Mouse (Mus musculus) adrenal gland (tissue): ENCODE measurements around the gene Ccdc182.

ENCODE experiments used
- intact Hi-C: fragments of 180-260 bp; cut with DNase I; formaldehyde crosslinking; loops from one replicate; pipeline ENCODE4 v1.15.1; 2025
- long read RNA-seq, 2 experiments: library from polyadenylated mRNA; unstranded; transcript quantifications; one replicate each; pipeline ENCODE4 v2.0.0; 2020; ENCODE audit warnings: borderline replicate concordance in 1 of 2; ENCODE audit not compliant: insufficient replicate concordance in 1 of 2

Gene Ccdc182
- long read RNA-seq, experiment 1 = 0 reads
- long read RNA-seq, experiment 2 = 0 reads

- intact Hi-C loops = loop anchor here (10.0 kb wide), 1 partner anchor 431 kb away; no protein-coding TSS in a partner anchor
These were observed at the start of gene Ccdc182 for GRCm38 (mm10) chr11:88293631-88294393. Gene Ccdc182 (plus strand): TSS chr11:88294058.

GRCm38 (mm10) chr11:88245581-88246170 is 48.2 kb upstream of the Ccdc182 start:
- intact Hi-C loops = no loop called here

DNA sequence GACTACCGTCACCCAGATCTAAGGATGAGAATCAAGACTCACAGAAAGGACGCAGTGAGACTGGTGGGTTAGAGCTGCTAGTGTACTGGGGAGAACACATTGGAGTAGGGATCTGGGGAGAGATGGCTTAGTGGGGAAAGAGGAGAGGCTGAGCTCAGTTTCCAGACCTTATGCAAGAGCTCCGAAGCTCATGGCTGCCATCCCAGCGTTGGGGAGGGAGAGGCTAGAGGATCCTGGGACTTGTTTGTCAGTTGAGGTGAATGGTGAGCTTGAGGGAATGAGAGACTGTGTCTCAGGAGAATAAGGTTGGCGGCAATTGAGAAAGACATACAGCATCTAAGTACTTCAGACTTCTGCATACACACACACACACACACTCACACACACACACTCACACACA is 45.2 kb upstream of the Ccdc182 start:
- intact Hi-C loops = no loop called here

DNA sequence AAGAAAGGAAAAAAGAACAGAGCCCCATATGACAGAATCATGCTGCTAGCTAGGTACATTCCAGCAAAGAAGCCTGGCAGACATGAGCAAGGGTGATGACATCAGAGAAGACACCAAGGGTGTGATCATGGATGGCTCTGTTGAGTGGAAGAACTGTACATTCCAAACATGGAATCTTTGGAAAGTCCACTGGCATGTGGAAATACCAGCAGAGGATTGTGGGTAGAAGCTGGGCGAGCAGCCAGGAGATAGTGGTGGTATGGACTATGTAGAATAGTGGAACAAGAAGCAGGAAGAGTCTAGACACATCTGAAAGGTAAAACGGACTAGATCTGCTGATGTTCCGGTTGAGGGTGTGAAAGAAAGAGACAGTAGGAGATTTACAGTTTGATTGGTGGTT is 43.3 kb upstream of the Ccdc182 start:
- intact Hi-C loops = loop anchor here (5.0 kb wide), 2 partner anchors 162 to 477 kb away; no protein-coding TSS in a partner anchor

DNA sequence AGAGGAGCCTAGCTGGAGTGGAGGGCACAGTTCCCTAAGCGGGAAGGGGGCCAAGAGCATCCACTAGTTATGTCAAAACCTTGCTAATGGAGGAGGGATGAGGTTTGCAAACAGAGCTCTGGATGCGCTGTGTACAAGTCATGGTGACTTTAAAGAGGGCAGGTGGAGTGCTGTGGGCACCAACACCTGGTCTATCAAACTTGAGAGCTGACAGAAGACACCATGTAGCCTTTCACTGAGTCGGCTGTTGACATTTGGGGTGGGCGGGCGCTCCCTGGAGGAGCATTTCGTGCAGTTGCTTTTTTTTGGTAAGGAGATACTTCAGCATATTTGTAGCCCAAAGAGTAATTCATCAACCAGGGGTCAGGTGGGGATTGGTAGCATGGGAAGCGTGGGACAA is 42.6 kb upstream of the Ccdc182 start:
- intact Hi-C loops = loop anchor here (5.0 kb wide), 2 partner anchors 161 to 476 kb away; no protein-coding TSS in a partner anchor

DNA sequence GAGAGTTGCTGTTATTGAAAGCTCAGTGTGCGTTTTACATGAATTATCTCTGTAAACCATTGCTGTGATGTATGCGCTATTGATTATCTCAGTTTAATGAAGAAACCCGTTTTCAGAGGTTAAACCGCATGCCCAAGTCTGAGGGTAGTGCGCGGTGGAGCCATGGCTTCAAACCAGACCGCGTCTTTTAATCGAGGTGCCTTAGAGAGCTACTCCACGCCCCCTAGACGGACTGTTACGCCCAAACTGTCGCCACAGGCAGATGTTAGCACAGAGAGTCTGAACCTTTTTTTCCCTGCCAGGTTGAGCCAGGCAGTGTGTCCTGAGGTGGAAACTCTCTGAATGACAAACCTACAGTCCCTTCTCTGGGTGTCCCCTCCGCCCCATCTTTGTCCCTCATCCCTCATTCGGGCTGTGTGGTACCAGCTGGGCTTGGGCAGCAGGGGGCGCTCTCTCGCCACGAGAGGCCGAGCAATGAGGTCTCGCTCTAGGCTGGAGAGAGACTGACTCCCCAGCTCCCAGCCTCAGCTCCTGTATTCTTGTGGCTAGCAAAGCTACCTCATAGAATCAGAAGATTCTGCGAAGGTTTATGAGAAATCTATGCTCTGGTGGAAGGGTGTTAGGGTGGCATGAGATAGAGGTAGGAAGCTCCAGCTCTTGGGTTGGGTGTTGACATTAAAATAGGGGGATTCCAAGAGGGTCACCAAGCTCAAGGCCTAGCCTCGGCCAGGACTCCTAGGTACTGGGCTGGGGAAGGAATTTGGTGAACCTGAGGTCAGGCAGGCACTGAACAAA is 41.7 kb upstream of the Ccdc182 start:
- intact Hi-C loops = loop anchor here (2.0 to 5.0 kb wide), 3 partner anchors 160 to 571 kb away; no protein-coding TSS in a partner anchor

DNA sequence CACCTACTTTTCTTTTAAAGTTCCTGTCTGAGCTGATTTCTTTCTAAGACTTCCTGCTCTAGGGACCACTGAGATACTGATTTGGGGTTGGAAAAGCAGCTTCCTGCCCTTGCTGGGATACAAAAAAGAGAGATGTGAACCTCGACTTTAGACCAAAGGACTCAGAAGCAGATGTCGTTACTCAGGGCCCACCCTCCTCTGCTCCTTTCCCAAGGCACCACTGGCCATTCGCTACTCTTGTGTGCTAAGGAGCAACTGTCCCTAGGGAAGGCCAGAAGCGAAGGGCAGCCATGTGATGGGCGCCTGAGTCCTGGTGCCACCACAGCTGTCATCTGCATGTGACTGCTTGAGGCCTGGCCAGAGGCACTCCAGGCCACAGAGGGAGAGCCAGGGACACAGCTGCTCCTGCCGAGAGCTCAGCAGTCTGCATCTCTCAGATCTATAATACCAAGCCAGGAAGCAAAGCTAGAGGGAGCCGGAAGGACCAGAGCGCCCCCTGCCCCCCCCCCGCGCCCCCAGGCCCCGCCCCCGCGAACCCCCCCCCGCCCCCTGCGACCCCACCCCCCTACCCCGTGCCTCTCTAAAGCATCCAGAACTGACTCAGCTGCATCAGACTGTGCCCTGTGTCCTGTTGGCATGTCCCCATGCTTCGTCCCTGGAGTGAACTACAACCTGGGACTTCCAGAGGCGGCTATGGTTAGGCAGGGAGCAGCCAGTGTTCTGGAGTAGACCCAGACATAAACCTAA is 40.9 kb upstream of the Ccdc182 start:
- intact Hi-C loops = loop anchor here (2.0 to 5.0 kb wide), 3 partner anchors 159 to 570 kb away; no protein-coding TSS in a partner anchor

GRCm38 (mm10) chr11:88253514-88254167 is 40.2 kb upstream of the Ccdc182 start:
- intact Hi-C loops = loop anchor here (2.0 to 5.0 kb wide), 3 partner anchors 159 to 569 kb away; no protein-coding TSS in a partner anchor

DNA sequence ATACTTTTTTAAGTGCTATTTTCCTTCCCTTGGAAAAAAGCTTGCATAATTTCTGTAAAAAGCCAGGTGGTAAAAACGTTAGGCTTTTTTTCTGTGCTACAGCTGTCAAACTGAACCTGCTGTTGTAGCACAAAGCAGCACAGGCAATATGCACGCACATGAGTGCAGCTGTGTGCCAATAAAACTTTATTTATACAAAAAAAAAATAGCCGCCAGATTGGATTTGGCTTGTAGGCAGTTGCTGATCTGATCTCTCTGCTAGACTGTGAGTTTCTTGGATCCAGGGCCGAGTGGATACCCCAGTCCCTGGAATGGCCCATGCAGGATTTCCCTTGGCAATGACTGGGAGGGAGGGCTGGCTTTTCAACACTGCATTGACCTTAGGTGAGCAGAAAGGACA is 36.2 kb upstream of the Ccdc182 start:
- intact Hi-C loops = no loop called here

GRCm38 (mm10) chr11:88258212-88258611 is 35.6 kb upstream of the Ccdc182 start:
- intact Hi-C loops = no loop called here

DNA sequence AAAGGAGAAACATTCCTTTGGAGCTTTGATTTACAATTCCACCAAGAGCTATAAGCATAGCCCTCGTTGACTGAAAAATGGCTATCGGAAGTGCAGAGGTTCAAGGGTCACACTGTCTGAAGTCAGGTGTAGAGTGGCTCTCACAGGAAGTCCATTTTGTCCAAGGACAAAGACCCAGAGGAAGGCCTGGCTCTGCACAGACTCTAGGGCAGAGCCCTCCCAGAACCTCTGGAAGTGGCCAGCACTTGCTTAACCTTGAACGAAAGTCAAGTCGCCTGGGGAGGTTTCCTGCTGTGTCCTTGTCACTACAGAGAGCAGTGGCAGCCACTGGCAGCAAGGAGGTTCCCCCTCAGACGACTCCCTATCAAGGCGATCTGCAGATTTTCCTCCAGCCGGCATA is 33.4 kb upstream of the Ccdc182 start:
- intact Hi-C loops = no loop called here

GRCm38 (mm10) chr11:88264889-88265288 is 29.0 kb upstream of the Ccdc182 start:
- intact Hi-C loops = no loop called here

DNA sequence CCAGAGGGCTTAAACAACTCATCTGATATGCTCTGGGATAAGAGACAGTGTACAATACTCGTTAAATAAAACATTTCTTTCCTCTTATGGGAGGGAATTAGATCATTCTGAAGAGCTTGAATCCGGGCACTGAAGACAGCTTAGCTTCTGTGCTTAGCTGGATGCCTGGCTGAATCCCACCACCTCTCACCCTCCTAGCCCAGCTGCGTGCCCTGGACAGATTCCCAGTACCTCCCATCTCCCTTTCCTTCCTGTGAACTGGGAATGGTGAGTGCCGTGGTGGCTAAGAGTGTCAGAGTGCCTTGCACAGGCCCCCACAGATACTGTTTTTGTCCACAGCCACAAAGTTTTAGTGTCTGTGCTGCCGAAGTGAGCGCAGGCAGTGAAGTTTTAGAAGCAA is 27.5 kb upstream of the Ccdc182 start:
- intact Hi-C loops = no loop called here

DNA sequence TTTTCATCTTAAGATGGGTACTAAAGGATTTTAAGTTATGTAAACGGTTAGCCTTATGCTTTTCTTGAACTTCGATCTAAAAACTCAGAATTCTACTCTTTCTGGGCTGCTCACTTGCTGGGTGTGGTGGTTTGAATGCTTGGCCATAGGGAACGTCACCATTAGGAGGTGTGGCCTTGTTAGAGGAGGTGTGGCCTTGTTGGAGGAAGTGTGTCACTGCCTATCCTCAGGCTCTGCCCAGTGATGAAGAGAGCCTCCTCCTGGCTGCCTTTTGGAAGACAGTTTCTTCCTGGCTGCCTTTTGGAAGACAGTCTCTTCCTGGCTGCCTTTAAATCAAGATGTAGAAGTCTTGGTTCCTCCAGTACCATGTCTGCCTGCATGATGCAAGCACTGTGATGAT is 22.0 kb upstream of the Ccdc182 start:
- intact Hi-C loops = no loop called here

GRCm38 (mm10) chr11:88274111-88274879 is 19.6 kb upstream of the Ccdc182 start:
- intact Hi-C loops = no loop called here

DNA sequence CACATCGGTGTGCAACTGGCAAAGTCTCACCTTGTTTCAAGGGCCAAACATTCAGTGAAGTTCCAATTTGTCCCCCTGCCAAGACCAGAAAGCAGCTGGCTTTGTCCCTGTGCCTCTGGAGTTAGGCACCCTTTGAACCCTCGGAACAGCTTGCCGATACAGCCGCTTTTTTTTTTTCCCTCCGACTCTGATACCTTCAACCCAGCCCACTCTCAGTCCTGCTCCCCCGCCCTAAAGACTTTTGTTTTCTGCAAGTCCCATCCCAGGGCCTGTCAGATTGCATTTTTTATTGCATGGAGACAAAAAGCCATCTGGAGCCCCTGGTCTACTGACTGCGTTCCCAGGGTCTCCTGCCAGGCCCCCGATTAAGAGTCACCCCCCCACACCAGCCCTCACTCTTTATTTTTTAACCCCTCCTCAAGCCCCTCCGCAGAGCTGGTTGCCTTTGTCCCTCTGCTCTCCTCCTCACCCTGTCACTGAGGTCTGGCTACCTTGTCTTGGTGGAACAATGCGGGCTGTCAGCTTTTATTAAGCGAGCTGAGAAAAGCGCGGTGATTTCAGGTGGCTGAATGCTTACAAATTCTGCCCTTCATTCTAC is 18.9 kb upstream of the Ccdc182 start:
- intact Hi-C loops = no loop called here

DNA sequence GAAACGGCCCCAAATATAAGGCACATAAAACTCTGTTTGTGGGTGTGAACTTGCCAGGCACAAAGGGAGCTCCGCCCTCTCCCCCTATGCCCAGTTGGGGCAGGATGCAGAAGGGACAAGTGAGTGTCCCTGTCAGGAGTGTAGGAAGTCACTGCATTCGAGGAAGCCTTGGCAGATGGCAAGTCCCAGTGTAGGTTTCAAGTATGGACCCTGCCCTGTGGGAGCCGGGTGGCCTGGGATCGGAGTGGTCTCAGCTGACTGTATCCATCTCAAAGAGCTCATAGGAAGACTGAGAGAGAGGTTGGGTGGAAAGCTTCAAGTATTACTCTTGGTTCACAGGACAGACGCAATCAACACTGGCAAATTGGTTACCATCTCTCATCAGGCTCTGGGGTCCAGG is 17.9 kb upstream of the Ccdc182 start:
- intact Hi-C loops = no loop called here

DNA sequence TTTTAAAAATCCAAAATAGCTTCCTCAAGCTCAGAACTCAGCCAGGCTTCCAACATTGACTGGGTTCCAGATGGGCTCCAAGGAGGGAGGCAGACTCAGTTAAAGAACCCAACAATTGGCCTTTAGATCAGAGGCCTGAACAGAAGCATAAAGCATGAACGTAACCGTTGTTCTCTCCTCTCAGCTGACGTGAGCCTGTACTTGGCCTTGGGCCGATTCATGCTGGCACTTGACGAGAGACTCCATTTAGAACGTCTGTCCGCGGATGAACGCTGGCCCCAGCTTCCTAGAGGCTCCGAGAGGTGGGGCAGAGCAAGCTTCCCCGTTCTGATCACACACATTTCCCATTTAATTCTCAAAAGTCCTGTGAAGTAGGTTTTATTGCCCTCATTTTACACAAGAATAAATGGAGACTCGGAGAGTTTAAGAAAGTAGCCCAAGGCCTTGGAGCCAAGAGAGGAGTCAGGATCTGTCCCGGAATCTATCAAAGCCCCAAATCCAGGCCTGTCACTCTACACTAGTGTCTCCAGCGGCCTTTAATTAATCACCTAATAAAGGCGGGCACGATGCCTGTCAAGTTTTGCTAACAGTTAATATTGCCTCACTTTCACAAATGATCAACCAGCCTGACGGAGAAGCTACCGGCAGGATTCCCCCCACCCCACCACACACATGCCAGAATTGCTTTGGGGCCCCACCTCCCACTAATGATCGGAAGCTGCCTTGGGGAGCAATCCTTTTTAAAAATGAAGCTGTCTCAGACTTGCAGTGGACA is 17.1 kb upstream of the Ccdc182 start:
- intact Hi-C loops = no loop called here
